Mouse (Mus musculus) erythroid progenitor cell, adult 5-6 weeks (primary cell): Measurements from ENCODE around the gene Dtnb. TPM values are rescaled to one million over a fixed set of nuclear protein-coding genes. Genes with fewer than 3 reads are reported as not detected.

Experiments used
- ATAC-seq: replicated peaks from 2 replicates; pipeline ENCODE4 v1.8.0; 2016; ENCODE audit warnings: moderate number of reproducible peaks, mild to moderate bottlenecking, moderate TSS enrichment, inconsistent platforms; ENCODE audit not compliant: poor library complexity, low FRiP score, severe bottlenecking
- total RNA-seq, 2 experiments: library from RNA; stranded (forward) in 1 of 2; stranded (reverse) in 1 of 2; fragments of 150-400 nt in 1 of 2; fragments of 186-747, 209-891 nt in 1 of 2; gene quantifications; 2 replicates each; pipeline versions ENCODE4 v1.2.3 to v1.2.4; 2015 to 2017; ENCODE audit warnings: low replicate concordance in 2 of 2

The Dtnb gene
- total RNA-seq, 2 experiments from 2014 or later, result 72.1 to 101 TPM

GRCm38 (mm10) chr12:3570711-3571400, 1.3 kb upstream of the Dtnb start:
- ATAC-seq, result no peak

DNA sequence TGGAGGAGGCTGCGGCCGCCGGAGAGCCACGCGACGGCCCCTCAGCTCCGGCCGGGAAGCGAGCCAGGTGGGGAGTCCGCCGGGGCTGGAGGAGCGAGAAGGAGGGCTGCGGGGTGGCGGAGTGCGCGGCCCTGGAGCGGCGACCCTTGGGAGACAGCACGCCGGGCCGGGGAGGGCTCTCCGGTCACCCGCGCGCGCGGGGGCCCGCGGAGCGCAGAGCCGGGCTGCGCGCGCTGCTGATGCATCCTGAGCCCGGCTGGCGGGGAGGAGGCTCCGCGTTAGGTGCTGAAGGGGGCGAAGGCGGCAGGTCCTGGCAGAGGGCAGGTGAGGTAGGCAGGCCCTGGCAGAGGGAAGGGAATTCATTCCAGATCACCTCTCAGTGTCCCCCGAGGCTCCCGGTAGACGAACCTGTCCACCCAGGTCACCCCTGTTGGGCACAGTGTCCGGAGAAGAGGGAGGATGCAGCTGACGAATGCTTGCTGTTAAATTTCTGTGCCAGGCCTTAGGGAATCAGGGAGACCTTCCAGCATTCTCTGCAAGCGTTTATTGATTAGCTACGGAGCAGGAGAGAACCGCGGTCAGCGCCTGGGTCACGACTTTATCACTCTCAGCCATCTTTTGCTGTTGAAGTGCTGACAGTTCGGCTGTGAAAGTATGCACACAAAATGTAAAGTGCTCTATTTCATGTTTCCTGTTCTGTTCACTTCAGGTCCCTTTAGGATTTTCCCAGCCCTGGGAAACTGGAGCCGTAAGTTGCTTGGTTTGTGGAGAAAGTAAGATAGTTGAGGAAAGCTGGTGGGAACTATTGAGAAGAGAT, 608 bp downstream of the Dtnb start:
- ATAC-seq, result peak; percentile 73

DNA sequence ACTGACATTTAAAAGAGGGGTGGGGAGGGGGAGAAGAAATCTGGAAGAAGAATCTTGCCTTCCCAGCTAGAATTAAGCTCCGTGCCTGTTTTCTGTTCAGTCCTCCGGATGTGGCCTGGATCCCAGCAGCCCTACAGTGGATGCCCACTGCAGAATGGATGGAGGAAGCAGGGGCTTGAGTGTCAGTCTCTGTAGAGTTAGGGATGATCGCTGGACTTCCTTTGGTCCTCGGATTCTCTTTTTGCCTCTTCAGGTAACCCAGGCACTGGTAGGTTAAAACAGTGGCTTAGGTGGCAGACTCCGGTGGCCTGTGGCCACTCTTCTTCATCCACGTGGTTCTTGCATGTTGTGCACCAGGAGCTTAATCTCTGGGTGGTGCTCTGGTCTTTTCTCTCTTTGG, 1.2 kb downstream of the Dtnb start:
- ATAC-seq, result no peak

DNA sequence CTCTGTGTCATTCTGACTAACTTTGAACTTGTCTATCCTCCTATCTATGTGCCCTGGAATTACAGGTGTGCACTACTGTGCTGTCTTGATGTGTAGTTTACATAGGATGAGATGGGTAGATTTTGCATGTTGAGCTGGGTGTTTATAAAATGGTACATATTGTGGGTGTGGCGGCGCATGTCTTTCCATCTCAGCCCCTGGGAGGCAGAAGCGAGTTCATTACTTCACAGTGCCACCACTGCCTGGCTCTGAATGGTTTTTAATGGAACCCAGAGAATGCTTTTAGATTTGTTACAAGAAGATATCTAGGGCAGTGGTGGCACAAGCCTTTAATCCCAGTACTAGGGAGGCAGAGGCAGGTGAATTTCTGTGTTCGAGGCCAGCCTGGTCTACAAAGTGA, 2.5 kb downstream of the Dtnb start:
- no peak for ATAC-seq

- ATAC-seq, result no peak
Observed at GRCm38 (mm10) chr12:3579958-3580530, 7.9 kb downstream of the Dtnb start.

GRCm38 (mm10) chr12:3582604-3583003, 10.4 kb downstream of the Dtnb start:
- no peak for ATAC-seq

- ATAC-seq, result no peak
Observed at GRCm38 (mm10) chr12:3585525-3585924, 13.3 kb downstream of the Dtnb start.

- no peak for ATAC-seq
Observed at GRCm38 (mm10) chr12:3587010-3587409, 14.8 kb downstream of the Dtnb start.

- no peak for ATAC-seq
Observed at GRCm38 (mm10) chr12:3590039-3590438, 17.9 kb downstream of the Dtnb start.

GRCm38 (mm10) chr12:3591595-3591994, 19.4 kb downstream of the Dtnb start:
- no peak for ATAC-seq

DNA sequence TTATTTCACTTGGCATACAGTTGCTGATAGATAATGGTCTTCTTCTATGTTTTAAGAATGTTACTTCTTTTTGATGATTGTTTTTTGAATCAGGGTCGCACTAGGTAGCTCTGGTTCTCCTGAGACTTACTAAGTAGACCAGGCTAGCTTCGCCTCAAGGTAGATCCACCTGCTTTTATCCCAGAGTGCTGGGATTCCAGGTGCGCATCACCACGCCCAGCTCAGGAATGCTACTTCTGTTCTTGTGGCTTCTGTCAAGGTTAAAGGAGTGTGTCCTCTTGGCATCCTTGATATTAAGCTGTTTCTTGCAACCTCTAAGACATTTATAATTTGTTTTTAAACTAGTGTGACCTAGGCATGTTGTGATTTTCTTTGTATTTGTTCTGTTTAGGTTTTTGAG, 30.6 kb downstream of the Dtnb start:
- no peak for ATAC-seq

DNA sequence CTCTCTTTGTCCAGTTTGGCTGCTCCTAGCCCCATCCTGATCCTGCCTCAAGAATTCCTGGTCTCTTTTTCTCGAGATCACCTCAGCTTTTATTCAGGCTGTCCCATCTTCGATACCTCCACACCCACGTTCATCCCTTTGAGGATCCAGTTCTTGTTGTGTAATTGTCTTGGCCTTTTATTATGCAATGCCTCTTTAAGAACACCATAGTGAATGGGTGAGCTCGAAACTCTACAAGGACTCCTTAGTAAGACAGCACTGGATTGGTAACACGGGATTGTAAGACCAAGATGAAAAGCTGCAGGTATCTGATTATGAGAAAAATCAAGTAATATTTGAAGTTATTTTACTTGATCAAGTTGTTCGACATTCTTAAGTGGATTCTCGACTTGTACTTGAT, 34.0 kb downstream of the Dtnb start:
- ATAC-seq, result no peak

- peak; percentile 73; the same call in 1 of the 2 replicates for ATAC-seq
Observed at GRCm38 (mm10) chr12:3609747-3610146, 37.6 kb downstream of the Dtnb start.

DNA sequence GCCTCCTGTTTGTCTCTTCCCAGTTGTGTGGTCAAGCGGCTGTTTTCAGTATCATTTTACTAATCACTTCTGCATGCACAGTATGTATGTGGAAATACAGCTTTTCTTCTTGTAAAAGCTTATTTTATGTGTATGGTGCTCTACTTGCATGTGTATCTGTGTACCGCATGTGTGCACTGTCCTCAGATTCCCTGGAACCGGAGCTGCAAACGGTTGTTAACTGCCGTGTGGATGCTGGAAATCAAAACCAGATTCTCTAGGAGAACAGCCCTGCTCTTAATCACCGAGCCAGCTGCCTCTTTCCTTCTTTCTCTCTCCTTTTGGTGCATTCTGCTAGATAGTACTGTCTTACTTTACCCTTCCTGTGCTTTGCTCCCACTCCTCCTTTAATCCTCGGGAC, 39.7 kb downstream of the Dtnb start:
- no peak for ATAC-seq

GRCm38 (mm10) chr12:3615041-3615440, 42.9 kb downstream of the Dtnb start:
- no peak for ATAC-seq

GRCm38 (mm10) chr12:3618144-3619020, 46.2 kb downstream of the Dtnb start:
- ATAC-seq, result peak; percentile 96

DNA sequence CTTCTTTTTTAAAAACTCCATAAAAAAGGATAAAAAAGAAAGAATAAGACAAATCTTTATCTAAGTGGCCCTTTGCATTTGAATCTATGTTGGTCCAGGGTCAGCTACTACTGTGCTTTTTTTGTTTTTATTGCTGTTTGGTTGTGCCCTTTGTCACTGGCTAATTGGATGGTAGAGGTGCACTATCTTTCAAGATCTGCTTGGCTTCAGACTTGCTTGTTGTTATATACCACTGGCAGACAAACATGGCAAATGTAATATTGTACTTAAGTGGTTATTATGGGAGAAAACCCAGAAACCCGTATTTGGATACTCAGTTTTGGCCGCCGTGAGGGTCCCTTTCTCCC, 46.8 kb downstream of the Dtnb start:
- ATAC-seq, result peak; percentile 62

GRCm38 (mm10) chr12:3626880-3627279, 54.7 kb downstream of the Dtnb start:
- no peak for ATAC-seq

DNA sequence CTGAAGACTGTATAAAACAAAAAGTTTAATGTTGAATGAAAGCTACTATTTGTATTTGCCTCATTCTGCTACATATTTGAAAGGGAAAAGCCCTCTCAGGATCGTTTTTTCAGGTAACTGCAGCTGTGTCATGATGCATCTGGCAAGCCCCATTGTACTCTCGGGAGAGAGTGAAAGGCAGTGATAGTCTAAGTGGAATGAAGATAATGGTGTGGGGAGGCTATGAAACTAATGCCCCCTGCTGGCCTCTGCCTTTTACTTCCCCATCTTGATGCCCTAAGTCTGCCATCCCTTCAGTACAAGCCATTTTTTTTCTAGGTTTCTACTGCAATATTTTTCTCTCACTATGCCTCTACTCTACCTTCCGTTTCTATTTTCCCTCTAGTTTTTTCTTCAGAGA, 69.8 kb downstream of the Dtnb start:
- no peak for ATAC-seq

DNA sequence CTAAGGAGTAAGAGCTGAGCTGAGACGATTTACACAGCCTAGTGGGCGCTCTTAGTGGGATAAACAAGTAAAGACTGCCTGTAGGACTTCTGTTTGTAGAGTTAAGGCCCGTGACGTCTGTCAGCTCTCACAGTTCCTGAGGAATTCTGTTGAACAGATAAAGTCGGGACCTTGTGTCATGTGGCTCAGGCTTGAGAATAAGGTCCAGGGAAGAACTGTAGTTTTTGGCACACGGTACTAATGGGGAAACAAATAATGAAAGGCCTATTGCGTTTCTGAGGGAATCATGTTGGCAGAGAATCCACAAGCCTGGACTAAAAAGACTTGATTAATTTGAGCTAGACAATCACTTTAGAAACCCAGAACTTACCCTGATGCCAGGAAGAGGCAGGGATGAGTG, 84.6 kb downstream of the Dtnb start:
- no peak for ATAC-seq
